Mouse (Mus musculus) liver, embryonic 13.5 days (tissue): Measurements from ENCODE around the gene Pard3b. TPM values are rescaled to one million over a fixed set of nuclear protein-coding genes. Genes with fewer than 3 reads are reported as not detected.

Experiments used
- ATAC-seq: fragments of 200-750 bp; cut with Nextera tagmentation; 2 replicates; pipeline ENCODE4 v1.8.0; 2017; ENCODE audit warnings: low read depth, mild to moderate bottlenecking, moderate number of reproducible peaks, moderate library complexity
- DNase-seq: peaks from one replicate; pipeline ENCODE4 v3.0.0; 2022
- H3K27ac ChIP-seq: fragments of 300-500 bp; sonication (generic); 2 replicates; pipeline ENCODE4 v1.5.1; 2015; ENCODE audit warnings: moderate library complexity, mild to moderate bottlenecking, inconsistent platforms
- H3K27me3 ChIP-seq: fragments of 300-500 bp; sonication (generic); 2 replicates; pipeline ENCODE4 v1.6.1; 2015; ENCODE audit warnings: mild to moderate bottlenecking, inconsistent platforms
- H3K36me3 ChIP-seq: fragments of 300-500 bp; sonication (generic); 2 replicates; pipeline ENCODE4 v1.6.1; 2015; ENCODE audit warnings: mild to moderate bottlenecking, inconsistent platforms
- H3K4me1 ChIP-seq: fragments of 300-500 bp; sonication (generic); replicated peaks from 2 replicates; pipeline ENCODE4 v1.6.1; 2015; ENCODE audit warnings: inconsistent platforms
- H3K4me2 ChIP-seq: fragments of 300-500 bp; sonication (generic); 2 replicates; pipeline ENCODE4 v1.6.1; 2015; ENCODE audit warnings: inconsistent platforms, mild to moderate bottlenecking, moderate library complexity
- H3K4me3 ChIP-seq: fragments of 300-500 bp; sonication (generic); replicated peaks from 2 replicates; pipeline ENCODE4 v1.5.1; 2015; ENCODE audit warnings: mild to moderate bottlenecking, inconsistent platforms
- H3K9ac ChIP-seq: fragments of 300-500 bp; sonication (generic); 2 replicates; pipeline ENCODE4 v1.6.1; 2015; ENCODE audit warnings: mild to moderate bottlenecking, inconsistent platforms
- H3K9me3 ChIP-seq: fragments of 300-500 bp; sonication (generic); replicated peaks from 2 replicates; pipeline ENCODE4 v1.6.1; 2016; ENCODE audit warnings: inconsistent platforms
- WGBS: fragments of 180-500 bp; shearing (Covaris S2); methylation state at CpG from one replicate; pipeline ENCODE4 v1.1.7; 2015; ENCODE audit not compliant: insufficient replicate concordance; 5-methylcytosine and 5-hydroxymethylcytosine counted together
- polyA plus RNA-seq: library from polyadenylated mRNA; unstranded; fragments of >200 nt; fragmentation: Nextera tagmentation; extraction: Ambion mirVana; gene quantifications from 2 replicates; pipeline ENCODE4 v1.2.1, GENCODE M21; 2015

The Pard3b gene
- polyA plus RNA-seq, 1 experiment from 2014 or later = 2.2 TPM

DNA sequence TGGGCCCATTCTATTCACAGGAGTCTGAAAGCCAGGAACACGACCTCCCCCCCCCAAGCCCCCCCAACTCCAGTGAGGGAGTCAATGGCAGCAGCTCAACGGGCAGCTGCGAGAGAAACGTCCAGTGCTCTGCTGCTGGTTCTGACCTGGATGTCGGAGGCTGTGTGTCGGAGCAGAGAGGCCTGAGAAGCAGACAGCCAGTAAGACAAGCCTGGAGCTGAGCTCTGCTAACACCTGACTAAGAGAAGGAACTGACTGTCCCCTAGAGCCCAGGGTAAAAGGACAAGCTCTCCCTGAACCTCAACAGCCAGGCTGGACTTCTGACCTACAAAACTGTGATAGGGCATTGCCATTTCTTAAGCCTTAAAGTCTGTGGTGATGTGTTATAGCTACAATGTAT lies 1015.8 kb downstream of the Pard3b start:
- no peaks in the 10 kb centered on the region for H3K4me1 ChIP-seq
- no peak overlapping the region for H3K4me3 ChIP-seq
- no peaks in the 10 kb centered on the region for H3K27me3 ChIP-seq
- no peaks in the 10 kb centered on the region for H3K9me3 ChIP-seq
- DNase-seq (no peak), ATAC-seq (no peak)
- WGBS = 61% methylated on average over 6 of the region's 6 CpGs
- H3K9ac ChIP-seq = no peak overlapping the region
- H3K36me3 ChIP-seq = no peaks in the 10 kb centered on the region
- no peak overlapping the region for H3K4me2 ChIP-seq
- H3K27ac ChIP-seq = no peak overlapping the region

- H3K36me3 ChIP-seq = no peaks in the 10 kb centered on the region
- ATAC-seq = no peak; the same call in 1 of the 2 replicates
- H3K27ac ChIP-seq = no peak overlapping the region
- no peak overlapping the region for H3K9ac ChIP-seq
- no peaks in the 10 kb centered on the region for H3K27me3 ChIP-seq
- H3K4me2 ChIP-seq = no peak overlapping the region
- H3K4me1 ChIP-seq = 0 out of 2 replicates have a peak, but pooled peaks cover 3% of the 10 kb centered on the region
- no peaks in the 10 kb centered on the region for H3K9me3 ChIP-seq
- H3K4me3 ChIP-seq = no peak overlapping the region
- DNase-seq = peak; percentile 2
- WGBS = 24% methylated on average over 8 of the region's 8 CpGs
Observed at GRCm38 (mm10) chr1:62664960-62665645, 1026.5 kb downstream of the Pard3b start.

DNA sequence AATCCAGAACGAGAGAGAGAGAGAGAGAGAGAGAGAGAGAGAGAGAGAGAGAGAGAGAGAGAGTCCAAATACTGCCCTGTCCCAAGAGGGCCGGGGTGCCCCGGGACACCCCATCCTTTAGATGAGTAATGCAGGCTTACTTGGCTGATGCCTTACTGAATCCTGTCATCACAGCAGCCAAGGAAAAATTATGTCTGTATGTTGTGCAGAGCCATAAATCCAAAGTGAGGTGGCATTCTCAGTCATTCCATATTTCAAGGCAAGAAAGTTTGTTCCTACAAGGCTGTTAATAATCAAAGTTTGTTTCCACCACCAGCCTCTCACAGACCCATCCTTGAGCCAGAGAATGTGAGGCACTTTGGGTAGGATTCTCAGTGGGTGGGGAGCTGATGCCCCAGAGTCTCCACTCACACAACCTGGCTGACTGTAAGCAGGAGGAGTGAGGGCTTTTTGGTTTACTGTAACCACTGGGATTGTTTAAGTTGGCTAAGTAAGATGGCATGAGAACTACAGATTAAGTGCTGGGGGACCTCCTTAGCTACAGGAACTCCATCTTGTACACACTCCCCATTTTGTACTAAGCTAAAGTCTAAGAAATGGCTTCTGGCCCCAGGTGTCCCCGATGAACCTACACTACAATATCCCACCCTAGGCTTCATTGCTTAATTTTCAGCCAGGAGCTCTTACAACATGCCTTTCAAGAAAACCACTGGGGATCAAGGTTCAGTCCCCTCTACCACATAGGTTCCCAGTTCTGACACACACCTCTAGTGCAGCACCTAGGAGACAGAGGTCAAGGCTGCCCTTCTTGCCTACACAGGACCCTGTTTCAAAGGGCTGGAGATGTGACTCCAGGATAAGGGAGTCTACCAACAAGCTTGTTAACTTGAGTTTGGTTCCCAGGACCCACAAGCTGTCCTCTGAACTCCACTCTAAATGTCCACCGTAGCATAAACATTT lies 1027.4 kb downstream of the Pard3b start:
- H3K27me3 ChIP-seq = no peaks in the 10 kb centered on the region
- no peaks in the 10 kb centered on the region for H3K9me3 ChIP-seq
- no peak overlapping the region for H3K4me2 ChIP-seq
- 0 out of 2 replicates have a peak, but pooled peaks cover 3% of the 10 kb centered on the region for H3K4me1 ChIP-seq
- H3K9ac ChIP-seq = no peak overlapping the region
- no peak overlapping the region for H3K27ac ChIP-seq
- 63% methylated on average over 5 of the region's 5 CpGs for WGBS
- ATAC-seq = no peak
- DNase-seq = no peak
- no peak overlapping the region for H3K4me3 ChIP-seq
- H3K36me3 ChIP-seq = no peaks in the 10 kb centered on the region

DNA sequence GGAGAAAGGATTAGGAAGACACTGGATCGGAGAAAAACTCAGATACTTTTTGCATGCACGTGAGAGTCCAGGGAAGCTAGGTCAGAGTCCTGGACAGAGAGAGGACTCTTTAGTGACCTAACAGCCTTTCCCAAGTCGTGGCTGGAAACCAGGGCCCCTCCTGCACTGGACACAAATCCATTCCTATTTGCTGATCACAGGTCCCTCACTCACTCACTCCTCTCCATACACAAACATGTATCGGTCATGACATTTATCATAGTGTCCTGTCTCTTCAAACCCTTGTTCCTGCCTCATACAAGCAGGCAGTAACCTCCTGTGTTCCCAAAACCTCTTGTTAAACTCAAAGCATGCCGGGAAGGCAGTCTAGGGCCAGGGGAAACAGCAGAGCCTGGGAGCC lies 1028.2 kb downstream of the Pard3b start:
- H3K4me3 ChIP-seq = no peak overlapping the region
- H3K4me2 ChIP-seq = no peak overlapping the region
- ATAC-seq = no peak
- H3K36me3 ChIP-seq = no peaks in the 10 kb centered on the region
- no peak overlapping the region for H3K27ac ChIP-seq
- 0 out of 2 replicates have a peak, but pooled peaks cover 3% of the 10 kb centered on the region for H3K4me1 ChIP-seq
- H3K9me3 ChIP-seq = no peaks in the 10 kb centered on the region
- no peak for DNase-seq
- no peak overlapping the region for H3K9ac ChIP-seq
- WGBS = 60% methylated on average over 5 of the region's 5 CpGs
- no peaks in the 10 kb centered on the region for H3K27me3 ChIP-seq

GRCm38 (mm10) chr1:62678611-62679344 lies 1040.2 kb downstream of the Pard3b start:
- 19% methylated on average over 4 of the region's 4 CpGs for WGBS
- no peaks in the 10 kb centered on the region for H3K27me3 ChIP-seq
- H3K27ac ChIP-seq = no peak overlapping the region
- H3K36me3 ChIP-seq = no peaks in the 10 kb centered on the region
- H3K9ac ChIP-seq = no peak overlapping the region
- ATAC-seq (no peak), DNase-seq (no peak)
- H3K4me2 ChIP-seq = no peak overlapping the region
- H3K4me1 ChIP-seq = no peaks in the 10 kb centered on the region
- no peaks in the 10 kb centered on the region for H3K9me3 ChIP-seq
- no peak overlapping the region for H3K4me3 ChIP-seq

- no peaks in the 10 kb centered on the region for H3K27me3 ChIP-seq
- H3K4me1 ChIP-seq = no peaks in the 10 kb centered on the region
- no peaks in the 10 kb centered on the region for H3K36me3 ChIP-seq
- no peaks in the 10 kb centered on the region for H3K9me3 ChIP-seq
- DNase-seq = no peak
- H3K4me2 ChIP-seq = no peak overlapping the region
- WGBS = 44% methylated on average over 2 of the region's 2 CpGs
- H3K27ac ChIP-seq = no peak overlapping the region
- no peak for ATAC-seq
- no peak overlapping the region for H3K4me3 ChIP-seq
- H3K9ac ChIP-seq = no peak overlapping the region
Observed at GRCm38 (mm10) chr1:62679466-62679865, 1040.8 kb downstream of the Pard3b start.

DNA sequence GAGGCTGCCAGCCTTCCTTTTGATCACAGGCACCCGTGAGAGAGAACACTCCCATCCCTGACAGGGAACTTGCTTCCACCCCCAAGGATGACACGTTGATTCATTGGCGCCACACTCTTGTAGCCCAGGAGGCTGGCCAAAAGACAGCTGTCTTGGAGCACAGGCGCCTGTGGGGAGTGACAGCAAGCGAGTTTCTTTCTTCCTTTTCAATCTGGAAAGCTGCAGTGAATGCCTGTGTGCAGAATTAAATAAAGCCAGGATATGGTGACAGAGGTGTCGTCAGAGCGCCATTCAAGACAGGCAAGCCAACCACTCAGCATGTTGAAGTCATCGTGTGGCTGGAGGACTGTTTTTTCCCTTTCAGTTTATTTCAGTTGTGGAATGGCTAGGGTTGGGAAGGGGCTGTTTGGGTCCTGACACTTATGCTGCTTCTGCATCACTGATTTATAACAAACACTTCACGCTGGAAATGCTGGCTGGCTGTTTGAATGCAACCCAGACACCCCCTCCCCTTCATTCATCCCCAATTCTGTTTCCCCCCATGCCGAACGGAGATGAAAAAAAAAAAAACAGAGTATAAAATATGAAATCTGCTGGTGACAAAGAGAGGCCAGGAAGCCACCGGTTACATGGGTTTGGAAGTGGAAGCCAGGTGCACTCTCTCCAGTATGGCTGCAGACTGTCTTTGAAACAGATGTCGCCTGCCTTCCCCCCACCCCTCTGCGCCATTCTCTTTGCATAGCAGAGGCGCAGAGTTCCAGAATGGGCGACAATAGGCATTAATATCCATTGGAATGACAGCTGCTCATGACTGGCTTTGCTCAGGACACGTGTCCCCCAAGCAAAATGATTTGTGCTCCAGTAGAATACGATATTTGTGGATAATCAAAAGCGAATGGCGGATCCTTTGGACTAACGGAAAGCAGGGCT lies 1044.1 kb downstream of the Pard3b start:
- DNase-seq (no peak), ATAC-seq (no peak)
- H3K27ac ChIP-seq = no peak overlapping the region
- H3K27me3 ChIP-seq = no peaks in the 10 kb centered on the region
- no peaks in the 10 kb centered on the region for H3K36me3 ChIP-seq
- no peak overlapping the region for H3K9ac ChIP-seq
- no peaks in the 10 kb centered on the region for H3K9me3 ChIP-seq
- no peak overlapping the region for H3K4me2 ChIP-seq
- H3K4me1 ChIP-seq = no peaks in the 10 kb centered on the region
- H3K4me3 ChIP-seq = no peak overlapping the region
- WGBS = 66% methylated on average over 21 of the region's 21 CpGs

GRCm38 (mm10) chr1:62683498-62683897 lies 1044.9 kb downstream of the Pard3b start:
- Histone ChIP-seq H3K27ac (no peak overlapping the region), H3K9ac (no peak overlapping the region), H3K4me1 (no peaks in the 10 kb centered on the region), H3K36me3 (no peaks in the 10 kb centered on the region), H3K4me2 (no peak overlapping the region), H3K4me3 (no peak overlapping the region), H3K27me3 (no peaks in the 10 kb centered on the region), H3K9me3 (no peaks in the 10 kb centered on the region)
- ATAC-seq (no peak), DNase-seq (no peak)
- 61% methylated on average over 2 of the region's 2 CpGs for WGBS

DNA sequence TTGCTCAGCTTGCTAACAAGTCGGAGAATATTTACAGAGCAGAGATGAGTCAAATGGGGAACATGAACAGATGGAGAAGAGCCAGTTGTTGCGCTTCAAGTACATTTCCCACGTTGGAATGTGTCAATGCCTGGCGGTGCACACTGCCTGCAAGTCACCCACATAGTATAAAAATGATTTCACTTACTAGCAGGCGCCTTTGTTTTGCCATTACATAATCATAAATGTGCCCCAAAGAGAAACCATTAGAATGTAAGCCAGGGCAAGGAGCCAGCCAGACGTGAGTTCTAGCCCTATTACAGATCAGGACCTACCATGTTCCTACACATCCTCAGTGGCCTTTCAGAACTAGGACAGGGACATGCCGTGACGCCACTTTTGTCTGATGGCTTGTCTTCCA lies 1048.9 kb downstream of the Pard3b start:
- 66% methylated on average over 8 of the region's 8 CpGs for WGBS
- Histone ChIP-seq H3K27ac (no peak overlapping the region), H3K4me3 (no peak overlapping the region), H3K9me3 (no peaks in the 10 kb centered on the region), H3K36me3 (no peaks in the 10 kb centered on the region), H3K27me3 (no peaks in the 10 kb centered on the region), H3K9ac (no peak overlapping the region), H3K4me1 (no peaks in the 10 kb centered on the region), H3K4me2 (no peak overlapping the region)
- DNase-seq (no peak), ATAC-seq (no peak)

DNA sequence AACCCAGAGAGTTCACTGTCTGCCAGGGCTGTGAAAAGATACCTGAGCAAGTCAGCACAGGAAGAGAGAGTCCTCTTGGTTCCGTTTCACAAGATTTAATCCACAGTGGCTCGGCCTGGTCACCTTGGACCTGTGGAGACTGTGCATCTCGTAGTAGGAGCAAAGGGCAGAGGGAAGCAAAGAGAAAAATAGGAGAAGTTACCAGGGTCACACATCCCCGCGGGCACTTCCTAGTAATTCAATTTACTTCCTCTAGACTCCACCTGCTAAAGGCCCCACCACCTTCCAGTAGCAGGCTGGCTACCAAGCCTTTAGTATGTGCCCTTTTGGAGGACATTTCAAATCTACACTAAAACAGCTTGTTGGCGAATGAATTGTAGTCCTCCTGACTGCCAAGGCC lies 1052.6 kb downstream of the Pard3b start:
- Histone ChIP-seq H3K9me3 (no peaks in the 10 kb centered on the region), H3K4me1 (no peaks in the 10 kb centered on the region), H3K4me2 (no peak overlapping the region), H3K36me3 (no peaks in the 10 kb centered on the region), H3K27me3 (no peaks in the 10 kb centered on the region), H3K9ac (no peak overlapping the region), H3K4me3 (no peak overlapping the region), H3K27ac (no peak overlapping the region)
- WGBS = 33% methylated on average over 6 of the region's 6 CpGs
- ATAC-seq (no peak), DNase-seq (no peak)
